Mouse (Mus musculus) lung, embryonic 14.5 days (tissue): ENCODE results near the gene Ackr1. TPM values are rescaled to one million over a fixed set of nuclear protein-coding genes. Genes with fewer than 3 reads are reported as not detected.
A peak's percentile ranks its signal among the peaks of the same experiment; 100 is the strongest.

Experiments
- ATAC-seq: fragments of 200-750 bp; cut with Nextera tagmentation; 2 replicates; pipeline ENCODE4 v1.8.0; 2017; ENCODE audit warnings: mild to moderate bottlenecking, moderate TSS enrichment, moderate library complexity; ENCODE audit not compliant: insufficient read depth
- DNase-seq: peaks from one replicate; pipeline ENCODE4 v3.0.0-alpha.2; 2015
- H3K27ac ChIP-seq: fragments of 300-500 bp; sonication (generic); 2 replicates; pipeline ENCODE4 v1.5.1; 2014; ENCODE audit warnings: low read depth, mild to moderate bottlenecking, moderate library complexity
- H3K27me3 ChIP-seq: fragments of 300-500 bp; sonication (generic); 2 replicates; pipeline ENCODE4 v1.6.1; 2014; ENCODE audit warnings: low read length, control low read depth; ENCODE audit not compliant: insufficient read depth
- H3K36me3 ChIP-seq: fragments of 300-500 bp; sonication (generic); 2 replicates; pipeline ENCODE4 v1.6.1; 2014; ENCODE audit warnings: control low read depth; ENCODE audit not compliant: insufficient read depth
- H3K4me1 ChIP-seq: fragments of 300-500 bp; sonication (generic); 2 replicates; pipeline ENCODE4 v1.6.1; 2014; ENCODE audit warnings: antibody characterized with exemption, control low read depth; ENCODE audit not compliant: insufficient read depth
- H3K4me2 ChIP-seq: fragments of 300-500 bp; sonication (generic); 2 replicates; pipeline ENCODE4 v1.6.1; 2014; ENCODE audit warnings: mild to moderate bottlenecking
- H3K4me3 ChIP-seq: fragments of 300-500 bp; sonication (generic); 2 replicates; pipeline ENCODE4 v1.5.1; 2014; ENCODE audit warnings: low read depth, low read length
- H3K9ac ChIP-seq: fragments of 300-500 bp; sonication (generic); 2 replicates; pipeline ENCODE4 v1.6.1; 2014
- H3K9me3 ChIP-seq: fragments of 300-500 bp; sonication (generic); 2 replicates; pipeline ENCODE4 v1.6.1; 2016; ENCODE audit warnings: low read depth, low read length, control low read depth
- CTCF ChIP-seq: IDR thresholded peaks from 2 replicates; pipeline ENCODE4 v1.5.1; 2016; ENCODE audit warnings: antibody characterized with exemption, low read depth
- WGBS: fragments of 180-500 bp; shearing (Covaris S2); extraction: QIAGEN DNeasy Blood & Tissue Kit; methylation state at CpG from one replicate; pipeline ENCODE4 v1.1.7; 2014; 5-methylcytosine and 5-hydroxymethylcytosine counted together
- polyA plus RNA-seq: library from polyadenylated mRNA; unstranded; fragments of >200 nt; fragmentation: Nextera tagmentation; extraction: Ambion mirVana; gene quantifications from 2 replicates; pipeline ENCODE4 v1.2.1, GENCODE M21; 2014

Gene Ackr1
- polyA plus RNA-seq, 1 experiment from 2014 or later = 0.54 TPM

GRCm38 (mm10) chr1:173348527-173348926, 15.0 kb upstream of the Ackr1 start:
- H3K9me3 ChIP-seq = no peaks in the 10 kb centered on the region
- H3K36me3 ChIP-seq = no peaks in the 10 kb centered on the region
- TF ChIP-seq CTCF = no peak
- DNase-seq (no peak), ATAC-seq (no peak)
- H3K27ac ChIP-seq = no peak overlapping the region
- H3K4me1 ChIP-seq = no peaks in the 10 kb centered on the region
- H3K9ac ChIP-seq = no peak overlapping the region
- 7% methylated on average over 1 of the region's 1 CpGs for WGBS
- no peaks in the 10 kb centered on the region for H3K27me3 ChIP-seq
- H3K4me3 ChIP-seq = no peak overlapping the region
- H3K4me2 ChIP-seq = no peak overlapping the region

GRCm38 (mm10) chr1:173345112-173345511, 11.6 kb upstream of the Ackr1 start:
- Histone ChIP-seq H3K27me3 (no peaks in the 10 kb centered on the region), H3K27ac (no peak overlapping the region), H3K4me2 (no peak overlapping the region), H3K36me3 (no peaks in the 10 kb centered on the region), H3K4me1 (no peaks in the 10 kb centered on the region), H3K9ac (no peak overlapping the region), H3K4me3 (no peak overlapping the region), H3K9me3 (no peaks in the 10 kb centered on the region)
- 84% methylated on average over 4 of the region's 4 CpGs for WGBS
- DNase-seq (no peak), ATAC-seq (no peak)
- no peak for TF ChIP-seq CTCF

GRCm38 (mm10) chr1:173343934-173344333, 10.4 kb upstream of the Ackr1 start:
- H3K4me3 ChIP-seq = no peak overlapping the region
- no peaks in the 10 kb centered on the region for H3K36me3 ChIP-seq
- H3K9ac ChIP-seq = no peak overlapping the region
- WGBS = 72% methylated on average over 3 of the region's 3 CpGs
- ATAC-seq = no peak
- no peak overlapping the region for H3K4me2 ChIP-seq
- H3K27me3 ChIP-seq = no peaks in the 10 kb centered on the region
- no peaks in the 10 kb centered on the region for H3K9me3 ChIP-seq
- H3K4me1 ChIP-seq = no peaks in the 10 kb centered on the region
- no peak overlapping the region for H3K27ac ChIP-seq
- TF ChIP-seq CTCF = no peak
- no peak for DNase-seq

GRCm38 (mm10) chr1:173342425-173342824, 8.9 kb upstream of the Ackr1 start:
- Histone ChIP-seq H3K9ac (no peak overlapping the region), H3K4me2 (no peak overlapping the region), H3K27ac (no peak overlapping the region), H3K4me1 (no peaks in the 10 kb centered on the region), H3K9me3 (no peaks in the 10 kb centered on the region), H3K27me3 (no peaks in the 10 kb centered on the region), H3K4me3 (no peak overlapping the region), H3K36me3 (no peaks in the 10 kb centered on the region)
- ATAC-seq = no peak
- DNase-seq = no peak
- WGBS = 83% methylated on average over 1 of the region's 1 CpGs
- no peak for TF ChIP-seq CTCF

- Histone ChIP-seq H3K4me2 (no peak overlapping the region), H3K4me1 (no peaks in the 10 kb centered on the region), H3K27me3 (no peaks in the 10 kb centered on the region), H3K9ac (no peak overlapping the region), H3K9me3 (no peaks in the 10 kb centered on the region), H3K27ac (no peak overlapping the region), H3K4me3 (no peak overlapping the region), H3K36me3 (no peaks in the 10 kb centered on the region)
- peak; percentile 83 for DNase-seq
- ATAC-seq = no peak
- 2% methylated on average over 2 of the region's 2 CpGs for WGBS
- TF ChIP-seq CTCF = peak; percentile 93
Measured at GRCm38 (mm10) chr1:173339543-173339942, 6.0 kb upstream of the Ackr1 start.

GRCm38 (mm10) chr1:173337008-173337407, 3.5 kb upstream of the Ackr1 start:
- H3K4me2 ChIP-seq = no peak overlapping the region
- ATAC-seq (no peak), DNase-seq (no peak)
- H3K9me3 ChIP-seq = no peaks in the 10 kb centered on the region
- H3K36me3 ChIP-seq = no peaks in the 10 kb centered on the region
- H3K27me3 ChIP-seq = no peaks in the 10 kb centered on the region
- H3K4me3 ChIP-seq = no peak overlapping the region
- H3K9ac ChIP-seq = no peak overlapping the region
- no peak for TF ChIP-seq CTCF
- 86% methylated on average over 10 of the region's 10 CpGs for WGBS
- no peaks in the 10 kb centered on the region for H3K4me1 ChIP-seq
- H3K27ac ChIP-seq = no peak overlapping the region

- H3K4me2 ChIP-seq = no peak overlapping the region
- no peaks in the 10 kb centered on the region for H3K27me3 ChIP-seq
- no peak overlapping the region for H3K9ac ChIP-seq
- 42% methylated on average over 11 of the region's 11 CpGs for WGBS
- H3K36me3 ChIP-seq = no peaks in the 10 kb centered on the region
- no peaks in the 10 kb centered on the region for H3K9me3 ChIP-seq
- DNase-seq (no peak), ATAC-seq (no peak)
- no peak for TF ChIP-seq CTCF
- no peak overlapping the region for H3K4me3 ChIP-seq
- H3K4me1 ChIP-seq = no peaks in the 10 kb centered on the region
- H3K27ac ChIP-seq = no peak overlapping the region
Measured at GRCm38 (mm10) chr1:173335903-173336302, 2.4 kb upstream of the Ackr1 start.

- WGBS = 76% methylated on average over 5 of the region's 5 CpGs
- Histone ChIP-seq H3K4me3 (peak overlapping the region; percentile 17; the same call in 1 of the 2 replicates), H3K4me1 (no peaks in the 10 kb centered on the region), H3K36me3 (no peaks in the 10 kb centered on the region), H3K9ac (no peak overlapping the region), H3K9me3 (no peaks in the 10 kb centered on the region), H3K27me3 (no peaks in the 10 kb centered on the region), H3K27ac (no peak overlapping the region), H3K4me2 (peak overlapping the region; percentile 2; the same call in 1 of the 2 replicates)
- ATAC-seq (no peak), DNase-seq (no peak)
- no peak for TF ChIP-seq CTCF
Measured at GRCm38 (mm10) chr1:173332418-173332817, 1.1 kb downstream of the Ackr1 start.
